Mouse (Mus musculus) spleen, adult 2 months (tissue): Measurements from ENCODE around the gene Ptprm.

Experiments
- CTCF ChIP-seq: fragments of 200-500 bp; IDR thresholded peaks from 2 replicates; pipeline ENCODE4 v1.5.1; 2011; ENCODE audit warnings: mild to moderate bottlenecking, inconsistent platforms; ENCODE audit not compliant: insufficient read depth, insufficient read length, insufficient replicate concordance; ENCODE audit errors: extremely low read depth
- POLR2A ChIP-seq: fragments of 200-500 bp; IDR thresholded peaks from 2 replicates; pipeline ENCODE4 v1.6.1; 2011; ENCODE audit warnings: low read depth, low read length, inconsistent platforms

DNA sequence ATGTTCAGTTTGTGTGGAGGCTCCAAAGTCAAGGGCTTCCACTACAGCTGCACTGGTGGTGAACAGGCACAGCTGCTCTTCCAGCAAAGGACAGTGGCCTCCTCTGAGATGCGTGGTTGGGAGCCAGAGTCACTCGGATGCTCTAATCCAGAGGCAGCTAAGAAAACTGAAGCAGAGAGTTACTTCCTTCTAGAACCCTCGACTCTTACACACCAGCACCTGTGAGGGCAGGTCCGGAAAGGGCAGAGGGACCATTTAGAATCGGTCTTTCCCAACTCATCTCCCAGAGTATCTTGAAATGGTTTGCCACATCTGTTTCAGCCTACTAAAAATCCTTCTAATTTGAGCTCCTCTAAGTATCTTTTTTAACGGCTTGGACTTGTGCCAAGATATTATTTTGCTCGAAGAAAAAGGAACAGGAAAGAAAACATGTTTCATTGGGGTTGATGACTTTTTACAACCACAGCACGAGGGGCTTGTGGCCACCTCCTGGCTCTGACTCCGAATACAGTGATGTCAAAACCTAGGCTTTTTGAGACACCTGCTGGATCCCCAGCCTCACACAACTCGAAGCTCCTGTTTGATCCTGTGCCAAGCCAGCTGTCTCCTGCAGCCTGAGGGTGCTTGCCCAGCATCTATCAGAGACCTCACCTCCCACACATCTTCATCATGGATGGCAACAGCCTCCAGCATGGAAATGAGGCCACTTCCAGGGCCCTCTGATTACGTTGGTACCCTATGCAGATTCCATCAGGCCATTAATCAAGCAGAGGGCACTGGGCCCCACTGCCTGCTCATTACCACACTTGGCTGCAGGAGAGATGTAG lies 652.7 kb downstream of the Ptprm start:
- TF ChIP-seq CTCF (no peak), POLR2A (no peak)
